Mouse (Mus musculus): ENCODE results near the gene Fam114a1. TPM values are rescaled to one million over a fixed set of nuclear protein-coding genes. Genes with fewer than 3 reads are reported as not detected.

Fam114a1 gene
- total RNA-seq, 2 experiments from 2014 or later: 28.1 to 28.4 TPM

- DNase-seq: no peak
These were observed 35.4 kb downstream of the Fam114a1 start for GRCm38 (mm10) chr5:65005251-65005650.

GRCm38 (mm10) chr5:65006011-65006491 is 36.2 kb downstream of the Fam114a1 start:
- DNase-seq: peak; percentile 64

- no peak for DNase-seq
These were observed 42.2 kb downstream of the Fam114a1 start for GRCm38 (mm10) chr5:65011901-65012573.

GRCm38 (mm10) chr5:65015508-65015907 is 45.6 kb downstream of the Fam114a1 start:
- no peak for DNase-seq

GRCm38 (mm10) chr5:65019109-65019508 is 49.2 kb downstream of the Fam114a1 start:
- DNase-seq: no peak

- DNase-seq: peak; percentile 71
These were observed 50.0 kb downstream of the Fam114a1 start for GRCm38 (mm10) chr5:65019823-65020222.

- no peak for DNase-seq
These were observed 52.1 kb downstream of the Fam114a1 start for GRCm38 (mm10) chr5:65022006-65022405.

GRCm38 (mm10) chr5:65024641-65025040 is 54.8 kb downstream of the Fam114a1 start:
- DNase-seq: no peak

- no peak for DNase-seq
These were observed 56.0 kb downstream of the Fam114a1 start for GRCm38 (mm10) chr5:65025916-65026315.

- DNase-seq: peak; percentile 68
These were observed 56.9 kb downstream of the Fam114a1 start for GRCm38 (mm10) chr5:65026776-65027175.

GRCm38 (mm10) chr5:65028019-65028418 is 58.1 kb downstream of the Fam114a1 start:
- DNase-seq: peak; percentile 70

GRCm38 (mm10) chr5:65036597-65036996 is 66.7 kb downstream of the Fam114a1 start:
- no peak for DNase-seq

GRCm38 (mm10) chr5:65038305-65038704 is 68.4 kb downstream of the Fam114a1 start:
- DNase-seq: peak; percentile 26

- peak; percentile 62 for DNase-seq
These were observed 69.1 kb downstream of the Fam114a1 start for GRCm38 (mm10) chr5:65038811-65039571.

- peak; percentile 69 for DNase-seq
These were observed 70.6 kb downstream of the Fam114a1 start for GRCm38 (mm10) chr5:65040463-65040862.

GRCm38 (mm10) chr5:65043407-65043895 is 73.6 kb downstream of the Fam114a1 start:
- peak; percentile 40 for DNase-seq

- peak; percentile 65 for DNase-seq
These were observed 75.9 kb downstream of the Fam114a1 start for GRCm38 (mm10) chr5:65045642-65046370.

GRCm38 (mm10) chr5:65046442-65047284 is 76.8 kb downstream of the Fam114a1 start:
- DNase-seq: no peak

GRCm38 (mm10) chr5:65047285-65047855 is 77.5 kb downstream of the Fam114a1 start:
- DNase-seq: no peak

- DNase-seq: no peak
These were observed 80.0 kb downstream of the Fam114a1 start for GRCm38 (mm10) chr5:65049880-65050279.

GRCm38 (mm10) chr5:65051513-65051912 is 81.6 kb downstream of the Fam114a1 start:
- no peak for DNase-seq
